Mouse (Mus musculus) embryonic facial prominence, embryonic 15.5 days (tissue): ENCODE data around the gene Akr1b8. TPM values are rescaled to one million over a fixed set of nuclear protein-coding genes. Genes with fewer than 3 reads are reported as not detected.

ENCODE experiments used
- ATAC-seq: fragments of 200-750 bp; cut with Nextera tagmentation; 2 replicates; pipeline ENCODE4 v1.8.0; 2017; ENCODE audit warnings: low read depth, moderate TSS enrichment; ENCODE audit not compliant: insufficient number of reproducible peaks, low FRiP score, low TSS enrichment
- H3K27ac ChIP-seq: fragments of 300-500 bp; sonication (generic); replicated peaks from 2 replicates; pipeline ENCODE4 v1.5.1; 2015; ENCODE audit warnings: mild to moderate bottlenecking, inconsistent platforms
- H3K27me3 ChIP-seq: fragments of 300-500 bp; sonication (generic); 2 replicates; pipeline ENCODE4 v1.6.1; 2015; ENCODE audit warnings: inconsistent platforms
- H3K36me3 ChIP-seq: fragments of 300-500 bp; sonication (generic); 2 replicates; pipeline ENCODE4 v1.6.1; 2015; ENCODE audit warnings: mild to moderate bottlenecking, inconsistent platforms
- H3K4me1 ChIP-seq: fragments of 300-500 bp; sonication (generic); 2 replicates; pipeline ENCODE4 v1.6.1; 2015; ENCODE audit warnings: inconsistent platforms
- H3K4me2 ChIP-seq: fragments of 300-500 bp; sonication (generic); replicated peaks from 2 replicates; pipeline ENCODE4 v1.6.1; 2015; ENCODE audit warnings: mild to moderate bottlenecking, inconsistent platforms
- H3K4me3 ChIP-seq: fragments of 300-500 bp; sonication (generic); replicated peaks from 2 replicates; pipeline ENCODE4 v1.5.1; 2015; ENCODE audit warnings: mild to moderate bottlenecking, inconsistent platforms
- H3K9ac ChIP-seq: fragments of 300-500 bp; sonication (generic); 2 replicates; pipeline ENCODE4 v1.6.1; 2015; ENCODE audit warnings: inconsistent platforms
- H3K9me3 ChIP-seq: fragments of 300-500 bp; sonication (generic); replicated peaks from 2 replicates; pipeline ENCODE4 v1.6.1; 2016; ENCODE audit warnings: inconsistent platforms
- WGBS: fragments of 180-500 bp; shearing (Covaris S2); methylation state at CpG from one replicate; pipeline ENCODE4 v1.1.7; 2015; 5-methylcytosine and 5-hydroxymethylcytosine counted together
- polyA plus RNA-seq: library from polyadenylated mRNA; unstranded; fragments of >200 nt; fragmentation: Nextera tagmentation; extraction: Ambion mirVana; gene quantifications from 2 replicates; pipeline ENCODE4 v1.2.1, GENCODE M21; 2015

Gene Akr1b8
- polyA plus RNA-seq, result 9.0 and 10.3 TPM in 2 replicates

DNA sequence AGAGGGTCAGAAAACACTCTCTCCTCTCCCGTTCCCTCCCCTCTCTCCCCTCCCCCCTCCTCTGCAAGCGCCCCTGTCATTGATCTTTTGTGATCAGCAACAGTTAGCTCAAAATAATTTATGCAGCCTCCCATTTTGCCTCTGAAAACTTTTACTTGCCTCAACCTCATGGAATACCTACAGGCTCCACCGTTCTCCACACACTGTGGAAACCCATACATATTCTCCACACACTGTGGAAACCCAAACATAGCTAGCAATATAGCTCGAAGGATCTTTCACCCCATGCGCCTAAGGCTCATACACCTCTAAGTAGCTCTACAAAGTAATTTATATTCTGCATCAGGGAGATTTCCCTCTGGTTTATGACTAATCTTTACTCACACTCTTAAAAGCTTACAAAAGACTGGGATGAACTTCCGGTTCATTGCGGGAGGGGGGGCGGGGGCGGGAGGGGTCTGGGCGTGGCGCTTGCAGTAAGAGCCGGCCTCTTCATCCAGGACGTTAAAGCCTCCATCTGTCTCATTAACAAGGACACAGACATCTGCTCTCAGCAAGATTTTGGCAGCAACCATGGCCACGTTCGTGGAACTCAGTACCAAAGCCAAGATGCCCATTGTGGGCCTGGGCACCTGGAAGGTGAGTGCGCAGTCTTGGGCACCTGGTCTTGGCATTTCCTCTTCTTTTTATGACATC, at the start of gene Akr1b8:
Akr1b8 (plus strand) TSS at position 462 of the 696 bp plus-strand sequence.
- H3K4me2 ChIP-seq, result peak within 1 kb of the TSS; percentile 49
- H3K9ac ChIP-seq, result no peak within 1 kb of the TSS
- no peak for ATAC-seq
- peak within 1 kb of the TSS; percentile 31 for H3K4me3 ChIP-seq
- no peaks in the 10 kb centered on the region for H3K27me3 ChIP-seq
- WGBS, result 13% methylated on average over 16 of the region's 16 CpGs
- H3K36me3 ChIP-seq, result no peaks in the 10 kb centered on the region
- H3K27ac ChIP-seq, result 0 out of 2 replicates have a peak within 1 kb of the TSS, but pooled peaks have one; percentile 58
- no peaks in the 10 kb centered on the region for H3K9me3 ChIP-seq
- peaks cover 13% of the 10 kb centered on the region for H3K4me1 ChIP-seq

DNA sequence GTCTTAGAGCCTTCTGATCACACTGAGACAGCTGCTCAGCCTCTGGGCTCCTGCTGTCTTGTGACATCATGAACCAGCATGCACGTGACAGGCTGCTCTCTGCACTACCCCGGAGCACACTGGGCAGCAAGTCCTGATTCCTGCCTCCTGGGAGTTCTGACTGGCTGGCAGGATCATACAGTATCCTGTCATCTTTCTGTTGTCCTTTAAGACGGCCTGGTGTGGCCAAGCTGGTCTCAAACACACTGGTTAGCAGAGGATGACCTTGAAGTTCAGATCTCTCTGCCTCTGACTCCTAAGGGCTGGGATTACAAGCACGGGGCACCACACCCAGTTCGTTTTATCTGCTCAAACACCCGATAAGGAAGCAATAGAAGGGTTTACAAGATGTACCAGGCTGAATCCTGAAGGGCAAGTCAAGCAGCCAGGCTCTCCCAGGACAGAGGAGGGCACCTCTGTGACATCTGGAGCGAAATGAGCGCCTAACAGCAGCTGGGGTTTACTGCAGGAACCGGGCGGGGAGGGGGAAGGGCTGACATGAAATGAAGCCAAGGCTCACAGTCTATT, 49.2 kb upstream of the Akr1b8 start:
- no peak for ATAC-seq
- Histone ChIP-seq H3K9ac (no peak overlapping the region), H3K27ac (no peak overlapping the region), H3K9me3 (no peaks in the 10 kb centered on the region), H3K4me3 (no peak overlapping the region), H3K36me3 (peaks cover 35% of the 10 kb centered on the region; the same call in 1 of the 2 replicates), H3K4me2 (no peak overlapping the region), H3K4me1 (no peaks in the 10 kb centered on the region), H3K27me3 (no peaks in the 10 kb centered on the region)
- WGBS, result 64% methylated on average over 10 of the region's 10 CpGs

DNA sequence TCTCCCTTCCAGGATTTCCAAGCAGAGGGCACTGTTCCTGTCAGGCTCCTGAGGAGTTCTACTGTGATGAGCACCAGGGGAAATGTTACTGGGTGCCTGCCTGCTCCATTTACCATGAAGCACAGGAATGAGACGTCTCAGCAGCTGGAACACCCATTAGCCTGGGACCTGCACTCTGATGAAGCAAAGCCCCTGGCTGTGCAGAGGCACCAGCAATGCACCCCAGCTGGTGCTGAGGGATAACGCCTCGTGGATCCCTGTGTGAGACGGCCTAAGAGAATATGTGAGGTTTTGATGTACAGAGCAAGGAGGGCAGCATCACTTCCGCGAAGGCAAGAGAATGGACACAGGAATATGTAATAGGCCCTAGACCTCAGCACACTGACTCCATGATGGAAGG, 47.1 kb upstream of the Akr1b8 start:
- 86% methylated on average over 6 of the region's 6 CpGs for WGBS
- no peaks in the 10 kb centered on the region for H3K9me3 ChIP-seq
- H3K4me1 ChIP-seq, result no peaks in the 10 kb centered on the region
- no peaks in the 10 kb centered on the region for H3K27me3 ChIP-seq
- no peak overlapping the region for H3K9ac ChIP-seq
- H3K4me3 ChIP-seq, result no peak overlapping the region
- peaks cover 53% of the 10 kb centered on the region for H3K36me3 ChIP-seq
- H3K4me2 ChIP-seq, result no peak overlapping the region
- no peak overlapping the region for H3K27ac ChIP-seq
- no peak for ATAC-seq

DNA sequence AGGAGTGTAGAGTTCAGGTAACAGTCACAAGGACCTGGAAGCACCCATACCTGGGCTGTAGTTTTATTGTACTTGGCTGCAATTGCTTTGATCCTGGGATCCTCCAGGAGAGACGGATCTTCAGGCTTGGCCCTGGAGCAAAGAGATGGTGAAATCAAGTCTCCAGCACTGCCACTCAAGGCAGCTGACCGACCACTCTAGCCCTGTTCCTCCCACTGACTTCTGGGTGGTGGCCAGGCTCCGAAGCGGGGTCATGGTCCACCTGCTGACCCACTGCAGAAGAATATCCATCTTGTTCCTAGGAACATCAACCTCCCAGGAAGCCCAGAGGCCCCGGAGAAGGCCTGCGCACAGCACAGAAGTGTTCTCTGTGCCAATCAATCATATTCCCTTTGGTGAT, 44.4 kb upstream of the Akr1b8 start:
- Histone ChIP-seq H3K27me3 (no peaks in the 10 kb centered on the region), H3K9ac (no peak overlapping the region), H3K4me3 (no peak overlapping the region), H3K4me2 (no peak overlapping the region), H3K36me3 (peaks cover 51% of the 10 kb centered on the region), H3K27ac (no peak overlapping the region), H3K9me3 (no peaks in the 10 kb centered on the region), H3K4me1 (0 out of 2 replicates have a peak, but pooled peaks cover 10% of the 10 kb centered on the region)
- no peak for ATAC-seq
- 95% methylated on average over 6 of the region's 6 CpGs for WGBS

DNA sequence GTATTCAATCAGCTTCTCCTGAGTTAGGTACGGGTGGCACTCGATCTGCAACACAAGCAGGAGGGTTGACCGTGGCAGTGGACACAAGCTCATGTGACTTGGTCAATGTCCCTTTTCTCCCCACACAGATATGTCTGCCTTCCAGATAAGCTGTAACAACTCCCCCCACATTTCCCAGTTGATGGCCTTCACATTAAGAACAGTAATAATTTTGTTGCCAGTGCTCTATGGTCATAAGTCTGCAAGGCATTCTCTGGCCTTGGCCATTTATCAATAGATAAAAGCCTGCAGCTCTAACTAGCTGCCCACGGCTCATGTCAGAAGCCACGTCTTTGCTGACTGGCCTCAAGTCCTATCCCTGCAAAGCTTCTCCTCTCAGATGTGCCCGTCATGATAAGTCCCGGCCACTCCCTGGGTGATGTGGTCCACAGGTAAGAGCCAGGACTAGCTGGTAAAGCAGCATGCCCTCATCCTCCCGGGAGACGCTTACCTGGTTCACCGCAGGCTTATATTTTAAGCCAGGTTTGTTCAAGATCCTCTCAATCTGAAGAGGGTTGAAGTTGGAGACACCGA, 43.8 kb upstream of the Akr1b8 start:
- Histone ChIP-seq H3K4me2 (no peak overlapping the region), H3K27me3 (no peaks in the 10 kb centered on the region), H3K4me1 (0 out of 2 replicates have a peak, but pooled peaks cover 10% of the 10 kb centered on the region), H3K9ac (no peak overlapping the region), H3K4me3 (no peak overlapping the region), H3K9me3 (no peaks in the 10 kb centered on the region), H3K27ac (no peak overlapping the region), H3K36me3 (peaks cover 50% of the 10 kb centered on the region)
- WGBS, result 94% methylated on average over 11 of the region's 11 CpGs
- no peak for ATAC-seq

DNA sequence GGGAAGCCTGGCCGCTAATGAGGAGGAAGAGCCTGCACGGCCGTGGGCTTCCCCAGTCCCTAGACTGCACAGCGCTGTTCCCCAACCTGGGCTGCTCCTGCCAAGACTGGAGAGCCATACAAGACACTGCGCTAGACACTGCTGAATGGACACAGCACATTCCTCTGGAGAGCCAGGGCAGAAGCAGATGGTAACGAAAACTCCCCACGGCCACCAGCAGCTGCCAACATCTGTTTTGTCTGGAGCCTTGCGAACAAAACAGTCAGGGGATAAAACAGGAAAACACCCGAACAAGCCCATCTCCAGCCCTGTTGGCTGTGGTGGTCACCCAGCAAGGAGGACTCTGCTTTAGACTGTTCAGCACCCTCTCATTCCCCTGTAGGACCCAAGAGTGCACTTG, 40.5 kb upstream of the Akr1b8 start:
- Histone ChIP-seq H3K27ac (no peak overlapping the region), H3K4me1 (peaks cover 20% of the 10 kb centered on the region), H3K27me3 (no peaks in the 10 kb centered on the region), H3K4me3 (no peak overlapping the region), H3K36me3 (peaks cover 32% of the 10 kb centered on the region), H3K9ac (no peak overlapping the region), H3K4me2 (no peak overlapping the region), H3K9me3 (no peaks in the 10 kb centered on the region)
- WGBS, result 58% methylated on average over 9 of the region's 9 CpGs
- ATAC-seq, result no peak

DNA sequence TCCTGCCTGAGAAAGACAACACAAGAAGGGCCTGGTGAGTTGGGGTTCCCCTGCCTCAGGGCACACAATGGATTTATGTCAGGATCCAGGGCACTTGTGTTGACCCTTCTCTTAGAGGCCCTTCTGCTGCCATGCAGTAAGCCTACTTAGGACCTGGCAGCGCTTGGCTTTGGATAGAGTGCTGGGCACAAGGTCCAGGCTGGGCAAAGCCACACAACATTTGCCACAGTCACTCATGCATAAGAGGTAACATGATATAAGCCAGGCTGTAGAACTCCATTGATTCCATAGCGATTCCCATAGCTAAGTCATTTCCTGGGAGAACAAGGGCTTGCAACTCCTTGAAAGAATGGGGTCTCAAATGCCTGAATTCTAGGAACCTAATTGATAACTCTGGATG, 40.0 kb upstream of the Akr1b8 start:
- no peak overlapping the region for H3K4me2 ChIP-seq
- ATAC-seq, result no peak
- WGBS, result 91% methylated on average over 2 of the region's 2 CpGs
- H3K27ac ChIP-seq, result no peak overlapping the region
- no peak overlapping the region for H3K9ac ChIP-seq
- H3K4me3 ChIP-seq, result no peak overlapping the region
- H3K9me3 ChIP-seq, result no peaks in the 10 kb centered on the region
- H3K27me3 ChIP-seq, result no peaks in the 10 kb centered on the region
- H3K4me1 ChIP-seq, result peaks cover 20% of the 10 kb centered on the region
- H3K36me3 ChIP-seq, result peaks cover 27% of the 10 kb centered on the region

DNA sequence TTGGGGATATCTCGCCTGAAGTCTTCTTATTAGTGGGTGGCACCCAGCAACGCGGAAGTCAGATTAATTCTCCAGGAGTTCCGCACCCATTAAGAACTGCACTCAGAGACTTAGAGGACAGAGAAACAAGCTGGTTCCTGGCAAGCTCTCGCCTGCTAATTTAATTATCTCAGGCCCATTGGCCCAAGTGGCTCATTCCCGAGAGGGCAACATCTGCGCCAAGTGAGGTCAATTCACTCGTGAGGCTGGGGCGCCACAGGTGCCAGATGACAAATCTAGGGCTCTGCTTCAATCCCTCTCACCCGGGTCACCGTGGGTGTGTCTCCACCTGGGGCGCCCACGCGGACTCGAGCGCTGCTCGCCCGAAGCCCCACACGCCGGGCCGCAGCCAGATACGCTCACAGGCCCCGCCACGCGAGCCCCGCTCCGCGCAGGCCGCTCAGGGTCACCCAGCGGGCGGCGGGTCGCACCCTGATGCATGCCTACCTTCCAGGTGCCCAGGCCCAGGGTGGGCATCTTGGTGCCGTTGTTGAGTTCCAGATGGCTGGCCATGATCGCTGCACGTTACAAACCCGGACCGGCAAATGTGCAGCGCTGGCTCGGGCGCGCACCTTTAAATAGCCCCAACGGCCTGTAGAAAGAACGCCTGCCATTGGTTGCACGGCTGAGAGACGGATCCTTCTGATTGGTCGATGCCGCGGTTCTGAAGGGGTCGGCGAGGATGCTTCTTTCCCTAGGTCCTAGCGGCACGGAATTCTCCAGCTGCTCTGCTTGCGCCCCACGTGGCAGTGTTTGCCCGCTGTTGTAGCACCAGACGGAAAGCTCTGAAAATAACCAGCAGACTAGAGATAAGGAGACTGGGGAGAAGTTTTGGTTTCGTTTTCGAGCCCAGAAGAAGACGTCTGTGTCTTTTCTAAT, 36.8 kb upstream of the Akr1b8 start, which contains the start of gene Akr1b3:
Akr1b3 (minus strand) TSS at position 625 of the 918 bp plus-strand sequence.
- Histone ChIP-seq H3K27me3 (no peaks in the 10 kb centered on the region), H3K27ac (no peak within 1 kb of the TSS)
- 1% methylated on average over 60 of the region's 60 CpGs for WGBS

DNA sequence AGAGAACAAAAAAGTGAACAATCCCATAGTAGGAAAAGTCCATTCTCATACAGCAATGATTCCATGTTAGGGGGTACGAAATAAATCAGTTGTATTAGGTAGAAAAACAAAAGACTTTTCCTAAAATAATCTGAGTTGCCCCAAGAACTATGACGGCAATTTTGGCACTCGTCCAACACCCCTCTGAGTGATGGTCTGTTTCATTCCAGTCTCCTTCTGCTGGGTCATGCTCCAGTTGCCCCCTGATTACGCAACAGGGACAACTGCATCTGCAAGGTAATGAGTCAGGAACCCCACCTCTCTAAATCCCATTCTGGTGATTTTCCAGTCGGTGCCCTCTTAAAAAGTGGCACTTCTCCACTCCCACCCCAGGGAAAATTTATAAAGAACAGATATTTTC, 35.7 kb upstream of the Akr1b8 start:
- H3K4me2 ChIP-seq, result 0 out of 2 replicates have a peak overlapping the region, but pooled peaks have one; percentile 2
- no peak overlapping the region for H3K9ac ChIP-seq
- no peak overlapping the region for H3K27ac ChIP-seq
- 42% methylated on average over 5 of the region's 5 CpGs for WGBS
- H3K4me1 ChIP-seq, result peaks cover 19% of the 10 kb centered on the region
- H3K36me3 ChIP-seq, result no peaks in the 10 kb centered on the region
- H3K27me3 ChIP-seq, result no peaks in the 10 kb centered on the region
- no peak for ATAC-seq
- H3K9me3 ChIP-seq, result no peaks in the 10 kb centered on the region
- no peak overlapping the region for H3K4me3 ChIP-seq

More for the DNA sequence above, 36.8 kb upstream of the Akr1b8 start, which contains the start of gene Akr1b3:
- no peaks in the 10 kb centered on the region for H3K9me3 ChIP-seq
- H3K9ac ChIP-seq, result peak within 1 kb of the TSS; percentile 66
- peaks cover 20% of the 10 kb centered on the region for H3K4me1 ChIP-seq
- peak; percentile 98 for ATAC-seq
- H3K4me3 ChIP-seq, result peak within 1 kb of the TSS; percentile 73
- H3K36me3 ChIP-seq, result no peaks in the 10 kb centered on the region
- peak within 1 kb of the TSS; percentile 86 for H3K4me2 ChIP-seq

DNA sequence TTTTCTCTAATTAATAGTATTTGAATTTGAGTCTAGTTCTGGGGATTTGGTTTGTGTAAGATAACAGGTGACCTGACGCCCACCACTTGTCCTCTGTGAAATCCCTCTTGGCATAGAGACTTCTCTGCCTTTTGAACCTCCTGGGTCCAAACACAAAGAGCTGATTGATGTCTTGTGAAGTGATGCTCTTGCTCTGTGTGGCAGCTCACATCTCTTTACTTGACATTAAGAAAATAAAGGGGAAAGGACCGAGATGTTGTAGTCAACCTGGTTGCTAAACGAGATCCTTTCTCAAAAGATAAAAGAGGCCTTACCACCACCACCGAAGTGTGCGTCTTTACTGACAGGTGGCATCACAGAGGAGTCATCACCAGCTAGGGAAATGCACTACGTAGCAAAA, 35.3 kb upstream of the Akr1b8 start:
- Histone ChIP-seq H3K4me1 (peaks cover 15% of the 10 kb centered on the region), H3K4me2 (no peak overlapping the region), H3K9me3 (no peaks in the 10 kb centered on the region), H3K27me3 (no peaks in the 10 kb centered on the region), H3K36me3 (no peaks in the 10 kb centered on the region), H3K27ac (no peak overlapping the region), H3K9ac (no peak overlapping the region), H3K4me3 (no peak overlapping the region)
- ATAC-seq, result no peak
- 73% methylated on average over 6 of the region's 6 CpGs for WGBS

DNA sequence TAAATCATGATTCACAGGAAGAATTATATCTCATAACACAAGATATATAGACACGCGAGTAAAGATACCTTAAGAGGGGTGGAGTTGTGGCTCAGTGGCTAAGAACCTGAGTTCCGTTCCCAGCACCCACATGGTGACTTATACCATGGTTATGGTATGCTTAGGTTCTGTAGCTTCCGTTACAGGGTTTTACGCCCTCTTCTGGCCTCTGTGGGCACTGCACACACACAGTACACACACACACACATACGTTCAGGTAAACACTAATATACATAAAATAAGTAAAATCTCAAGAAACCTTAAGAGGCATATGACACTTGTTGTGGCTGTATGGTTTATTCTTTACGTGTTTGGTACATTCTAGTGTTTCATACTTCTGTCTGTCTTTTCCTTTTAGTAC, 31.8 kb upstream of the Akr1b8 start:
- no peak overlapping the region for H3K9ac ChIP-seq
- no peak overlapping the region for H3K4me3 ChIP-seq
- no peaks in the 10 kb centered on the region for H3K27me3 ChIP-seq
- H3K27ac ChIP-seq, result no peak overlapping the region
- WGBS, result 93% methylated on average over 7 of the region's 7 CpGs
- no peaks in the 10 kb centered on the region for H3K36me3 ChIP-seq
- no peaks in the 10 kb centered on the region for H3K9me3 ChIP-seq
- H3K4me1 ChIP-seq, result 0 out of 2 replicates have a peak, but pooled peaks cover 3% of the 10 kb centered on the region
- ATAC-seq, result no peak
- H3K4me2 ChIP-seq, result no peak overlapping the region
